Mouse (Mus musculus) thymus, postnatal 10 days (tissue): ENCODE results near the gene Arap2.

Experiments used
- DNase-seq, 2 experiments: peaks; one replicate each; pipeline ENCODE4 v3.0.0; 2021; ENCODE audit warnings: low spot score in 2 of 2

Arap2 gene

GRCm38 (mm10) chr5:62636341-62636740, 129.6 kb downstream of the Arap2 start:
- no peak for DNase-seq

- no peak for DNase-seq
These were observed 137.1 kb downstream of the Arap2 start for GRCm38 (mm10) chr5:62628901-62629300.

GRCm38 (mm10) chr5:62622848-62623479, 143.0 kb downstream of the Arap2 start:
- DNase-seq = no peak

GRCm38 (mm10) chr5:62618286-62618685, 147.7 kb downstream of the Arap2 start:
- no peak for DNase-seq

- DNase-seq = no peak
These were observed 154.0 kb downstream of the Arap2 start for GRCm38 (mm10) chr5:62611990-62612389.

GRCm38 (mm10) chr5:62587348-62587747, 178.6 kb downstream of the Arap2 start:
- no peak for DNase-seq

GRCm38 (mm10) chr5:62582643-62583042, 183.3 kb downstream of the Arap2 start:
- no peak for DNase-seq

- DNase-seq = no peak
These were observed 184.3 kb downstream of the Arap2 start for GRCm38 (mm10) chr5:62581699-62582098.

GRCm38 (mm10) chr5:62574336-62574844, 191.6 kb downstream of the Arap2 start:
- DNase-seq = no peak
